9 mouse cellular contexts compared by ENCODE assay signal in the genomic region with DNA sequence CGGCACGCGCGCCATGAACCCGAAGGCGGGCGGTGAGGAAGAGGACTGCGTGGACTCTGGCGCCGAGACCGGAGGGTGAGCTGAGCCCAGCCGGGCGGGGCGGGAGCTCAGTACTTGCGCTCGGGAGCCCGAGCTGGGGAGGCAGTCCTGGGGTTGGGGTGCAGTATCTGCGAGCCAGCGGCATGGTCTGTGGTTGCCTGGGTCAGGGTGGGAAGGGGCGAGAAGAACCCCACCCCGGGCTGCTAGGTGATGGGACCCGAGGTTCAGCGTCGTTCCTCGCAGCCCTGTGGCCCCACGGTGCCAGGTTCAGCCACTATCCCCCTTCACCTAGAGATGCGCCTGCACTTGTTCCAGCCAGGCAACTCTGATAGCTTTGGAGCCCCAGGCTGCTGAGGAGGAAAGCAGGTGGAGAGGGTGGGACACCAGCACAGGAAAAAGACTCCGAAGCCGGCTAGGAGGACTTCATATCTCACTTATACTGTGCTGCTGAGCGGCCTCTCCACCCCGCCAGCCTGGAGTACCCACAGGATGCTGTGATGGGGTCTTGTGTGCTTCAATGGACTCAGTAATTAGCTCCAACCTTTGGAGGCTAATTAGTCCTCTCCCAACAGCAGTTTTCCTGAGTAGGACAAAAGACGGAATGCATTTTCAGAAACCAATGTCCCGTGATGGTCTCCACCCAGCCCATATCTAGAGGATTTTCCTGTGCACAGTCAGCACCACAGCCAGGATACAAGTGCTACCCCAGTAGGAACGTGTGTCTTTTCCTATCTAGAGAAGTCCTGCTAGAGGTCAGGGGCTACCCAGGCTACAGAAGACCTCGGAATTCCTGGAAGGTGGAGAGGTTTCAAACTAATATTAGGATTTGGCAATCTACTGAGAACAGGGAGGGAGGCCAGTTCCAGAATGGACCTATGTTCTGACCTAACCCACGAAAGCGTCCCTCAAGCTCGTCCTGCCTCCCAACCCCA. TPM values are rescaled to one million over a fixed set of nuclear protein-coding genes. Genes with fewer than 3 reads are reported as not detected.
DNase-seq lines count a peak whose midpoint lies in the region; ATAC-seq and TF ChIP-seq lines count a peak whose summit lies in the region.
"Had no signal": no experiment of that assay in that cellular context is flagged by ENCODE, and none has a peak within 500 bp of the region (broad histone marks: within the 10 kb centered on the region; RNA-seq: fewer than 3 reads in every experiment).

No protein-coding gene starts in this region.

- peak; percentile 80 for ATAC-seq in hindbrain, embryonic 12.5 days (ENCODE audit: low FRiP score)

- WGBS in hindbrain, embryonic 12.5 days = 10% methylated on average over 35 of the region's 38 CpGs

- H3K4me2 ChIP-seq in hindbrain, embryonic 12.5 days (replicated peaks) = peak overlapping the region; percentile 86

- peak overlapping the region; percentile 80 for H3K4me3 ChIP-seq in gastrocnemius, adult 2 months
- peak overlapping the region; percentile 66 for H3K4me3 ChIP-seq in hindbrain, embryonic 12.5 days

- DNase-seq in gastrocnemius, adult 2 months = peak; percentile 25
- no peak for DNase-seq in gastrocnemius, postnatal 10 days
- DNase-seq in urinary bladder, adult 2 months (ENCODE audit: low spot score) = peak; percentile 41
- DNase-seq in urinary bladder, postnatal 36 days (ENCODE audit: low spot score in 2 of 2) = no peak
- peak; percentile 8 for DNase-seq in lung, postnatal 36 days
- no peak for DNase-seq in thymus, postnatal 10 days (ENCODE audit: low spot score in 2 of 2)
- DNase-seq in ovary, postnatal 36 days (ENCODE audit: low spot score) = no peak

- peaks cover 14% of the 10 kb centered on the region for H3K4me1 ChIP-seq in hindbrain, embryonic 12.5 days

- no peaks in the 10 kb centered on the region for H3K36me3 ChIP-seq in hindbrain, embryonic 12.5 days

- no peaks in the 10 kb centered on the region for H3K9me3 ChIP-seq in hindbrain, embryonic 12.5 days (replicated peaks)

- H3K27me3 ChIP-seq in hindbrain, embryonic 12.5 days = peaks cover 18% of the 10 kb centered on the region

- no peak for TF ChIP-seq CTCF in gastrocnemius, adult 2 months (IDR thresholded peaks at IDR 0.05)

- intact Hi-C loops in gastrocnemius, adult 2 months (cut with DNase I) = loop anchor here (5.0 to 10.0 kb wide), 2 partner anchors 279 to 421 kb away; a partner anchor contains a TSS

- peak overlapping the region; percentile 82 for H3K27ac ChIP-seq in gastrocnemius, adult 2 months
- peak overlapping the region; percentile 55; the same call in 1 of the 2 replicates for H3K27ac ChIP-seq in hindbrain, embryonic 12.5 days

- H3K9ac ChIP-seq in hindbrain, embryonic 12.5 days = peak overlapping the region; percentile 74

RNA-seq across cellular contexts. Expression of a gene that starts 0.6 kb away (rescaled TPM):
- 1 to 10 TPM; 2.9 to 3.9 TPM for total RNA-seq in gastrocnemius, adult 2 months (2021)
- total RNA-seq in gastrocnemius, postnatal 10 days (2021) = 1 to 10 TPM; 3.2 to 3.3 TPM
- 13.8 and 18.9 TPM in 2 replicates for polyA plus RNA-seq in urinary bladder, adult 2 months (2012; rRNA removed)
- polyA plus RNA-seq in hindbrain, embryonic 12.5 days (2016; fragmentation: Nextera tagmentation; extraction: Ambion mirVana) = 11.8 and 12.4 TPM in 2 replicates

RNA-seq across cellular contexts. Expression of a gene that starts 10.6 kb away (rescaled TPM):
- not detected for total RNA-seq in gastrocnemius, adult 2 months (2021)
- not detected for total RNA-seq in gastrocnemius, postnatal 10 days (2021)
- not detected in 2 replicates for polyA plus RNA-seq in urinary bladder, adult 2 months (2012; rRNA removed)
- polyA plus RNA-seq in hindbrain, embryonic 12.5 days (2016; fragmentation: Nextera tagmentation; extraction: Ambion mirVana) = 0.27 TPM in 1 of 2 replicates, not detected in the other
- total RNA-seq: gastrocnemius, postnatal 36 days had no signal

Comparison
In these comparisons a context has a peak if more than half of its experiments do, and no peak if none do; other contexts are left out.
1. DNase-seq: peak in gastrocnemius, adult 2 months (single experiment), urinary bladder, adult 2 months (single experiment) and lung, postnatal 36 days (single experiment); none in gastrocnemius, postnatal 10 days (single experiment), urinary bladder, postnatal 36 days (0 of 2), thymus, postnatal 10 days (0 of 2) and ovary, postnatal 36 days (single experiment).